Mouse (Mus musculus): ENCODE data around the gene Mybph. TPM values are rescaled to one million over a fixed set of nuclear protein-coding genes. Genes with fewer than 3 reads are reported as not detected.

Mybph gene
- polyA plus RNA-seq, 1 experiment from 2014 or later: 0.18 TPM

DNA sequence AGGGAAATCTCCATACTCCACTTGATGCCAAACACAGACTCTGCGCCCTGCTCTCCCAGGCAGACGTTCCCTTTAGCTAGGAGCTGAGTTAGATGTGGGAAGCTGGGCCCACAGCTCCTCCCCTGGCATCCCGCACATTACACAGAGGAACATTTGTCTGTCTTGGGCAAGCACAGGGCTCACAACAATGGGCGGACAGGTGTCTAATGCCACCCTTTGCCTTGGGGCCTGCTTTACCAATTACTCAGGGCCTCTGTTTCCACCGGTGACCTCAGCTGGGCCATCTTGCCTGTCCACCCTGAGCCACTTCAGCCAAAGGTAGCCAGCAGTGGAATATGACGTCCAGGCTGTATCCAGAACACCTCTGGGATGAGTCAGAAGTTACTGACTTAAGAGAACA lies 31.8 kb upstream of the Mybph start:
- 77% methylated on average over 6 of the region's 6 CpGs for WGBS

DNA sequence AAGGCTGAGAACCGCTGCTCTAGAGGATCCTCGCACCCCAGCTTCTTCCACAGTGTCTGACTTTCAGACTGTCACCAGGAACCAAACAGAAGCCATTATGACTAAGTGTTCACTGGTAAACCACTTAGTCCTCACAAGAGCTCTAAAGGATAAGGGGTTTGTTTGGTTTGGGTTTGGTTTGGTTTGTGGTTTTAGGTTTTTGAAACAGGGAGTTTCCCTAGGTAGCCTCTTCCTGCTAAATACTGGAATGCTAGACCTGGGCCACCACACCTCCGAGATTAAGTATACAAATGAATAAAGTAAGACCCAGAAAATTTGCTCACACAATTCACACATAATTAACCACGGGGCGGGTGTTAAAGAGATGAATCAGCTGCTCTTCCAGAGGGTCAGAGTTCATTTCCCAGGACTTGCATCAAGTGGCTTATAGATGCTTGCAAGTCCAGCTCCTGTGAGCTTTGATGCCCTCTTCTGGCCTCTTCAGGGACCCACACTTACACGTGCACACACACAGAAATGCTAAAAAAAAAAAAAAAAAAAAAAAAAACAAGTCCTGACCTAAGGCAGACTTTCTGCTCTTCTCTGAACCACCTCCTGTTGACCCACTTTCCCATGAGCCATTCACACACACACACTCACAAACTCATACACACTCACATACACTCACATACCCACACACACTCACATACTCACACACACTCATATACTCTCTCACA lies 30.6 kb upstream of the Mybph start:
- Histone ChIP-seq H3K36me3 (ENCODE audit: control insufficient read depth, insufficient read depth, low read length) (no peaks in the 10 kb centered on the region), H3K4me1 (ENCODE audit: control insufficient read depth, insufficient read depth, low read length) (no peaks in the 10 kb centered on the region), H3K4me2 (ENCODE audit: low read length) (no peak overlapping the region), H3K27me3 (ENCODE audit: control insufficient read depth, insufficient read depth, low read depth, low read length) (no peaks in the 10 kb centered on the region), H3K9me3 (replicated peaks; ENCODE audit: control insufficient read depth, low read length, poor library complexity, severe bottlenecking) (no peaks in the 10 kb centered on the region), H3K4me3 (ENCODE audit: low read depth, low read length) (no peak overlapping the region), H3K27ac (ENCODE audit: low read length) (no peak overlapping the region), H3K9ac (ENCODE audit: low read depth, low read length) (no peak overlapping the region)
- 88% methylated on average over 6 of the region's 6 CpGs for WGBS
- no peak for ATAC-seq

More for the DNA sequence above, 31.8 kb upstream of the Mybph start:
- Histone ChIP-seq H3K4me1 (ENCODE audit: control insufficient read depth, insufficient read depth, low read length) (no peaks in the 10 kb centered on the region), H3K27ac (ENCODE audit: low read length) (no peak overlapping the region), H3K36me3 (ENCODE audit: control insufficient read depth, insufficient read depth, low read length) (no peaks in the 10 kb centered on the region), H3K4me3 (ENCODE audit: low read depth, low read length) (no peak overlapping the region), H3K9me3 (replicated peaks; ENCODE audit: control insufficient read depth, low read length, poor library complexity, severe bottlenecking) (no peaks in the 10 kb centered on the region), H3K9ac (ENCODE audit: low read depth, low read length) (no peak overlapping the region), H3K27me3 (ENCODE audit: control insufficient read depth, insufficient read depth, low read depth, low read length) (no peaks in the 10 kb centered on the region), H3K4me2 (ENCODE audit: low read length) (no peak overlapping the region)
- no peak for ATAC-seq

DNA sequence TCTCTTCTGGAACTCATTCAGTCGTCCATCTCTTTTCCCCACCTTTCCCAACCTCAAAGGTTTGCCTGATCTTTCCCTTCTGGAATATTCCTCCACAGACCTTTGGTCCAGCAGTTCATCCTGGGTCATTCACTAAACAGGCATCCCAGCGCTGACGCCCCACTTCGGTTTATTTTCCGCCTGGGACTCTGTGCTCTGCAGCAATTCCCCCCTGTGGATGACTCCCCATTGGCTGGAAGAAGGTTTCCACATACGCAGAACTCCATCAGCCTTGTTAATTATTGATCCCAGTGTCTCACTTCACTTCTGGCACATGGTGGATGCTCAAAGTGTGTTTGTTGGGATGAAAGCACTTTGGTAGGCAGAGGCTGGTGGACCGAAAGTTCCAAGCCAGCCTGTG lies 29.8 kb upstream of the Mybph start:
- H3K27me3 ChIP-seq (ENCODE audit: control insufficient read depth, insufficient read depth, low read depth, low read length): no peaks in the 10 kb centered on the region
- H3K4me2 ChIP-seq (ENCODE audit: low read length): no peak overlapping the region
- no peaks in the 10 kb centered on the region for H3K4me1 ChIP-seq (ENCODE audit: control insufficient read depth, insufficient read depth, low read length)
- H3K4me3 ChIP-seq (ENCODE audit: low read depth, low read length): no peak overlapping the region
- no peak overlapping the region for H3K27ac ChIP-seq (ENCODE audit: low read length)
- H3K9ac ChIP-seq (ENCODE audit: low read depth, low read length): no peak overlapping the region
- no peak for ATAC-seq
- WGBS: 87% methylated on average over 7 of the region's 7 CpGs
- H3K36me3 ChIP-seq (ENCODE audit: control insufficient read depth, insufficient read depth, low read length): no peaks in the 10 kb centered on the region
- no peaks in the 10 kb centered on the region for H3K9me3 ChIP-seq (replicated peaks; ENCODE audit: control insufficient read depth, low read length, poor library complexity, severe bottlenecking)

- Histone ChIP-seq H3K4me1 (ENCODE audit: control insufficient read depth, insufficient read depth, low read length) (no peaks in the 10 kb centered on the region), H3K27ac (ENCODE audit: low read length) (no peak overlapping the region), H3K27me3 (ENCODE audit: control insufficient read depth, insufficient read depth, low read depth, low read length) (no peaks in the 10 kb centered on the region), H3K9ac (ENCODE audit: low read depth, low read length) (no peak overlapping the region), H3K9me3 (replicated peaks; ENCODE audit: control insufficient read depth, low read length, poor library complexity, severe bottlenecking) (no peaks in the 10 kb centered on the region), H3K4me3 (ENCODE audit: low read depth, low read length) (no peak overlapping the region), H3K36me3 (ENCODE audit: control insufficient read depth, insufficient read depth, low read length) (no peaks in the 10 kb centered on the region), H3K4me2 (ENCODE audit: low read length) (no peak overlapping the region)
- 60% methylated on average over 4 of the region's 4 CpGs for WGBS
- ATAC-seq: no peak
These were observed 28.8 kb upstream of the Mybph start for GRCm38 (mm10) chr1:134164454-134164853.

- ATAC-seq: no peak
- H3K27ac ChIP-seq (ENCODE audit: low read length): no peak overlapping the region
- no peaks in the 10 kb centered on the region for H3K4me1 ChIP-seq (ENCODE audit: control insufficient read depth, insufficient read depth, low read length)
- H3K4me3 ChIP-seq (ENCODE audit: low read depth, low read length): no peak overlapping the region
- no peaks in the 10 kb centered on the region for H3K27me3 ChIP-seq (ENCODE audit: control insufficient read depth, insufficient read depth, low read depth, low read length)
- no peak overlapping the region for H3K4me2 ChIP-seq (ENCODE audit: low read length)
- no peaks in the 10 kb centered on the region for H3K36me3 ChIP-seq (ENCODE audit: control insufficient read depth, insufficient read depth, low read length)
- no peaks in the 10 kb centered on the region for H3K9me3 ChIP-seq (replicated peaks; ENCODE audit: control insufficient read depth, low read length, poor library complexity, severe bottlenecking)
- H3K9ac ChIP-seq (ENCODE audit: low read depth, low read length): no peak overlapping the region
- 93% methylated on average over 3 of the region's 3 CpGs for WGBS
These were observed 26.7 kb upstream of the Mybph start for GRCm38 (mm10) chr1:134166547-134166946.

DNA sequence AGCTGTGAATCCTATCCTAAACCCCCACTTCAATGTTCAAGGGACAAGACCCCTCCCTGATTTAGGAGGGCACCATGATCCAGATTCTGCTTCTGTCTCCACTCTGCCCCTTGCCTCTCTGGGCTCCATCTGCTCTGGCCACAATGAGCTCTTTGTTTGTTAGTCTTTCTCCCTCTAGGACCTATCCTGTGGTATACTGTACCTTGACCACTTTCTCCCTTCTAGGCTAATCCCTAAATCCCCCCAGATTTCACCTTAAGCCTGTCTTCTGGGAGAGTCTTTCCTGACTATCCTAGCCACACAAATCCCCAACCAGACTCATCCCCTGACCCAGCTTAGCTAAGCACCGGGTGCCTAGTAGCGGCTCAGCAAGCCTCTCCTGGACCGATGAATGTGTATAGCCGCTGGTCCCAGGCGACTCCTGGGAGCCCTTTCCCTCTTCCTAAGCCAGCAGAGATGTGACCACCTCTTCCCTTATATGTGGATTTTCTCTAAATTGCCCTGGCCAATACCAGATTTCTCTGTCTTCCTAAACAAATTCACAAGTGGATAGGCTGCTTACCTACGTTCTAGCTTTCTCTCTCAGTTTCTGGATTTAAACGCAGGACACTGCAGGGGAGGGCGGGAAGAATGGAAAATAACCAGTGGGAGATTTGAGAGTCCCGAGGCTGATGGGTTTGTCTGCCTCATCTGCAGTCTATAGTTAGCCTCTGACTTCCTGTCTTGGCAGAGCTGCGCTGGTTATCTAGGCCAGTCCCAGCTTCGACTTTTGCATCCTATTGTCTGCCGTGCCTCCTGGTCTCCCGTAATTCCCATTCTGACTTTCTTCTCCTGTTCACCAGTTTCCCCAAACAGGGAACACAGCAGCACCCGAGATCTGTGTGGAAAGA lies 25.6 kb upstream of the Mybph start:
- WGBS: 45% methylated on average over 14 of the region's 14 CpGs
- Histone ChIP-seq H3K27me3 (ENCODE audit: control insufficient read depth, insufficient read depth, low read depth, low read length) (no peaks in the 10 kb centered on the region), H3K4me2 (ENCODE audit: low read length) (no peak overlapping the region), H3K27ac (ENCODE audit: low read length) (no peak overlapping the region), H3K9me3 (replicated peaks; ENCODE audit: control insufficient read depth, low read length, poor library complexity, severe bottlenecking) (no peaks in the 10 kb centered on the region), H3K4me1 (ENCODE audit: control insufficient read depth, insufficient read depth, low read length) (no peaks in the 10 kb centered on the region), H3K4me3 (ENCODE audit: low read depth, low read length) (no peak overlapping the region), H3K36me3 (ENCODE audit: control insufficient read depth, insufficient read depth, low read length) (no peaks in the 10 kb centered on the region), H3K9ac (ENCODE audit: low read depth, low read length) (no peak overlapping the region)
- no peak for ATAC-seq

DNA sequence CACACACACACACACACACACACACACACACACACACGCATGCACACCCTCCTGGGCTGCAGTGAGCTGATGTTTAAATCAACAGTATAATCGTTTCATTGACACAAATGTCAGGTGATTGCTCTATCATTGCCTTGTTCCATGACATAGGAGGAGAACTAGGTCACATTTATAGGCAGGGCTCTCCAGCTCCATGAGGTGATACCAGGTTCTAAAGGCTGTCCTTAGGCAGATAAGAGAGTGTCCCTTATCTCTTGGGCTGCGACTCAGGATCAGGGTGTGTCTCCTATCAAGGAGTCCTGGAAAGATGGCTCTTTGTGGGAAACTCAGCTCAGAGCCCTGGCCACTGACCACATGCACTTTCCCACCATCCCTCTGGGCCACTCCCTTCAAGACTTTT lies 24.7 kb upstream of the Mybph start:
- H3K4me3 ChIP-seq (ENCODE audit: low read depth, low read length): no peak overlapping the region
- H3K4me1 ChIP-seq (ENCODE audit: control insufficient read depth, insufficient read depth, low read length): no peaks in the 10 kb centered on the region
- H3K4me2 ChIP-seq (ENCODE audit: low read length): no peak overlapping the region
- no peaks in the 10 kb centered on the region for H3K36me3 ChIP-seq (ENCODE audit: control insufficient read depth, insufficient read depth, low read length)
- H3K9me3 ChIP-seq (replicated peaks; ENCODE audit: control insufficient read depth, low read length, poor library complexity, severe bottlenecking): no peaks in the 10 kb centered on the region
- 89% methylated on average over 3 of the region's 3 CpGs for WGBS
- H3K27me3 ChIP-seq (ENCODE audit: control insufficient read depth, insufficient read depth, low read depth, low read length): no peaks in the 10 kb centered on the region
- ATAC-seq: no peak
- H3K27ac ChIP-seq (ENCODE audit: low read length): no peak overlapping the region
- H3K9ac ChIP-seq (ENCODE audit: low read depth, low read length): no peak overlapping the region

- no peak for ATAC-seq
These were observed 24.1 kb upstream of the Mybph start for GRCm38 (mm10) chr1:134168985-134169697.

GRCm38 (mm10) chr1:134173081-134173480 lies 20.2 kb upstream of the Mybph start:
- ATAC-seq: no peak
- Histone ChIP-seq H3K4me3 (ENCODE audit: low read depth, low read length) (no peak overlapping the region), H3K9me3 (replicated peaks; ENCODE audit: control insufficient read depth, low read length, poor library complexity, severe bottlenecking) (no peaks in the 10 kb centered on the region), H3K9ac (ENCODE audit: low read depth, low read length) (no peak overlapping the region), H3K4me2 (ENCODE audit: low read length) (no peak overlapping the region), H3K36me3 (ENCODE audit: control insufficient read depth, insufficient read depth, low read length) (no peaks in the 10 kb centered on the region), H3K27me3 (ENCODE audit: control insufficient read depth, insufficient read depth, low read depth, low read length) (no peaks in the 10 kb centered on the region), H3K27ac (ENCODE audit: low read length) (no peak overlapping the region), H3K4me1 (ENCODE audit: control insufficient read depth, insufficient read depth, low read length) (no peaks in the 10 kb centered on the region)
- WGBS: 57% methylated on average over 7 of the region's 7 CpGs

More at GRCm38 (mm10) chr1:134168985-134169697, 24.1 kb upstream of the Mybph start:
- Histone ChIP-seq H3K4me3 (ENCODE audit: low read depth, low read length) (no peak overlapping the region), H3K9ac (ENCODE audit: low read depth, low read length) (no peak overlapping the region), H3K36me3 (ENCODE audit: control insufficient read depth, insufficient read depth, low read length) (no peaks in the 10 kb centered on the region), H3K4me1 (ENCODE audit: control insufficient read depth, insufficient read depth, low read length) (no peaks in the 10 kb centered on the region), H3K27me3 (ENCODE audit: control insufficient read depth, insufficient read depth, low read depth, low read length) (no peaks in the 10 kb centered on the region), H3K27ac (ENCODE audit: low read length) (no peak overlapping the region), H3K4me2 (ENCODE audit: low read length) (no peak overlapping the region), H3K9me3 (replicated peaks; ENCODE audit: control insufficient read depth, low read length, poor library complexity, severe bottlenecking) (no peaks in the 10 kb centered on the region)
- 90% methylated on average over 8 of the region's 8 CpGs for WGBS
